Mouse (Mus musculus): ENCODE measurements at regions not wholly inside any gene's neighbourhood (a gene's known extent, or its start where the extent isn't known, plus 50 kb on each side); places are given as distances from the start of the nearest gene placed in this dataset.

GRCm38 (mm10) chr17:14475778-14476647 lies 196.7 kb downstream of the Smoc2 start:
- no peak for DNase-seq (ENCODE audit: low spot score)
- Histone ChIP-seq H3K27me3 (ENCODE audit: insufficient read depth, low read length) (peaks cover 4% of the 10 kb centered on the region; the same call in 1 of the 2 replicates), H3K36me3 (replicated peaks) (no peaks in the 10 kb centered on the region), H3K9me3 (replicated peaks) (no peaks in the 10 kb centered on the region), H3K4me1 (ENCODE audit: insufficient read depth, low read depth, low read length) (no peaks in the 10 kb centered on the region), H3K4me3 (ENCODE audit: low read depth, low read length) (no peak overlapping the region)
- no peak for ATAC-seq (ENCODE audit: extremely low read depth, insufficient number of reproducible peaks, low FRiP score, poor library complexity, severe bottlenecking)
- TF ChIP-seq POLR2AphosphoS5 (IDR thresholded peaks at IDR 0.05; ENCODE audit: insufficient replicate concordance, low read depth, low read length): no peak
- TF ChIP-seq CTCF (IDR thresholded peaks at IDR 0.05; ENCODE audit: low read depth, low read length): no peak
- TF ChIP-seq TAL1 (conservative IDR thresholded peaks at IDR 0.05; ENCODE audit: low read depth, low read length): no peak
- no peak for TF ChIP-seq GATA2 (IDR thresholded peaks at IDR 0.05; ENCODE audit: borderline replicate concordance, low read depth, low read length)
- TF ChIP-seq GATA1 (IDR thresholded peaks at IDR 0.05; ENCODE audit: borderline replicate concordance, low read length): no peak

GRCm38 (mm10) chr17:14475277-14475676 lies 196.0 kb downstream of the Smoc2 start:
- DNase-seq (ENCODE audit: low spot score) (no peak), ATAC-seq (ENCODE audit: extremely low read depth, insufficient number of reproducible peaks, low FRiP score, poor library complexity, severe bottlenecking) (no peak)
- no peak for TF ChIP-seq CTCF (IDR thresholded peaks at IDR 0.05; ENCODE audit: low read depth, low read length)
- TF ChIP-seq TAL1 (conservative IDR thresholded peaks at IDR 0.05; ENCODE audit: low read depth, low read length): no peak
- TF ChIP-seq GATA1 (IDR thresholded peaks at IDR 0.05; ENCODE audit: borderline replicate concordance, low read length): no peak
- TF ChIP-seq GATA2 (IDR thresholded peaks at IDR 0.05; ENCODE audit: borderline replicate concordance, low read depth, low read length): no peak
- TF ChIP-seq POLR2AphosphoS5 (IDR thresholded peaks at IDR 0.05; ENCODE audit: insufficient replicate concordance, low read depth, low read length): no peak
- Histone ChIP-seq H3K4me3 (ENCODE audit: low read depth, low read length) (no peak overlapping the region), H3K36me3 (replicated peaks) (no peaks in the 10 kb centered on the region), H3K4me1 (ENCODE audit: insufficient read depth, low read depth, low read length) (no peaks in the 10 kb centered on the region), H3K27me3 (ENCODE audit: insufficient read depth, low read length) (peaks cover 4% of the 10 kb centered on the region; the same call in 1 of the 2 replicates), H3K9me3 (replicated peaks) (no peaks in the 10 kb centered on the region)

- peaks cover 4% of the 10 kb centered on the region; the same call in 1 of the 2 replicates for H3K27me3 ChIP-seq (ENCODE audit: insufficient read depth, low read length)
- DNase-seq (ENCODE audit: low spot score): no peak
- H3K36me3 ChIP-seq (replicated peaks): no peaks in the 10 kb centered on the region
- no peak overlapping the region for H3K4me3 ChIP-seq (ENCODE audit: low read depth, low read length)
- TF ChIP-seq TAL1 (conservative IDR thresholded peaks at IDR 0.05; ENCODE audit: low read depth, low read length) (no peak), GATA2 (IDR thresholded peaks at IDR 0.05; ENCODE audit: borderline replicate concordance, low read depth, low read length) (no peak), POLR2AphosphoS5 (IDR thresholded peaks at IDR 0.05; ENCODE audit: insufficient replicate concordance, low read depth, low read length) (no peak), GATA1 (IDR thresholded peaks at IDR 0.05; ENCODE audit: borderline replicate concordance, low read length) (no peak), CTCF (IDR thresholded peaks at IDR 0.05; ENCODE audit: low read depth, low read length) (no peak)
- ATAC-seq (ENCODE audit: extremely low read depth, insufficient number of reproducible peaks, low FRiP score, poor library complexity, severe bottlenecking): no peak
- no peaks in the 10 kb centered on the region for H3K9me3 ChIP-seq (replicated peaks)
- H3K4me1 ChIP-seq (ENCODE audit: insufficient read depth, low read depth, low read length): no peaks in the 10 kb centered on the region
Measured at GRCm38 (mm10) chr17:14468754-14469488, 189.6 kb downstream of the Smoc2 start.

GRCm38 (mm10) chr17:14455251-14455743 lies 176.0 kb downstream of the Smoc2 start:
- Histone ChIP-seq H3K4me1 (ENCODE audit: insufficient read depth, low read depth, low read length) (no peaks in the 10 kb centered on the region), H3K36me3 (replicated peaks) (no peaks in the 10 kb centered on the region), H3K4me3 (ENCODE audit: low read depth, low read length) (no peak overlapping the region), H3K27me3 (ENCODE audit: insufficient read depth, low read length) (0 out of 2 replicates have a peak, but pooled peaks cover 4% of the 10 kb centered on the region), H3K9me3 (replicated peaks) (peaks cover 12% of the 10 kb centered on the region)
- TF ChIP-seq GATA2 (IDR thresholded peaks at IDR 0.05; ENCODE audit: borderline replicate concordance, low read depth, low read length) (no peak), GATA1 (IDR thresholded peaks at IDR 0.05; ENCODE audit: borderline replicate concordance, low read length) (no peak), POLR2AphosphoS5 (IDR thresholded peaks at IDR 0.05; ENCODE audit: insufficient replicate concordance, low read depth, low read length) (no peak), CTCF (IDR thresholded peaks at IDR 0.05; ENCODE audit: low read depth, low read length) (no peak), TAL1 (conservative IDR thresholded peaks at IDR 0.05; ENCODE audit: low read depth, low read length) (no peak)
- DNase-seq (ENCODE audit: low spot score) (no peak), ATAC-seq (ENCODE audit: extremely low read depth, insufficient number of reproducible peaks, low FRiP score, poor library complexity, severe bottlenecking) (no peak)
